Mouse (Mus musculus) C2C12 (cell line): ENCODE results near the gene Gm28053. TPM values are rescaled to one million over a fixed set of nuclear protein-coding genes. Genes with fewer than 3 reads are reported as not detected.

Experiments
- H3K27me3 ChIP-seq: one replicate; pipeline ENCODE4 v1.6.1; 2011; ENCODE audit not compliant: control insufficient read depth, insufficient read depth, insufficient read length
- H3K36me3 ChIP-seq: one replicate; pipeline ENCODE4 v1.6.1; 2011; ENCODE audit not compliant: control insufficient read depth, insufficient read depth
- H3K4me3 ChIP-seq: one replicate; pipeline ENCODE4 v1.5.1; 2011; ENCODE audit warnings: mild to moderate bottlenecking, control low read depth; ENCODE audit not compliant: poor library complexity, insufficient read depth, severe bottlenecking
- H3K79me2 ChIP-seq: one replicate; pipeline ENCODE4 v1.6.1; 2011; ENCODE audit not compliant: control insufficient read depth, insufficient read depth
- H3K79me3 ChIP-seq: one replicate; pipeline ENCODE4 v1.6.1; 2011; ENCODE audit warnings: low read depth, control low read depth
- H3ac ChIP-seq: one replicate; pipeline ENCODE3; 2011; ENCODE audit warnings: low read depth; ENCODE audit not compliant: control insufficient read depth, insufficient read length
- CEBPB ChIP-seq: IDR thresholded peaks from one replicate; pipeline ENCODE4 v1.6.1; 2011; ENCODE audit warnings: low read depth, mild to moderate bottlenecking, control low read depth, moderate library complexity
- CTCF ChIP-seq: IDR thresholded peaks from one replicate; pipeline ENCODE4 v1.5.1; 2011; ENCODE audit not compliant: control insufficient read depth, insufficient read depth, insufficient read length
- FOSL1 ChIP-seq: IDR thresholded peaks from one replicate; pipeline ENCODE4 v1.8.0; 2011; ENCODE audit warnings: mild to moderate bottlenecking, low read length; ENCODE audit not compliant: poor library complexity, insufficient read depth, severe bottlenecking
- MAX ChIP-seq: IDR thresholded peaks from one replicate; pipeline ENCODE4 v1.6.1; 2011; ENCODE audit warnings: mild to moderate bottlenecking, control low read depth
- MYOD1 ChIP-seq: IDR thresholded peaks from one replicate; pipeline ENCODE4 v1.6.1; 2011; ENCODE audit warnings: low read depth; ENCODE audit not compliant: control insufficient read depth, insufficient read length
- MYOG ChIP-seq: IDR thresholded peaks from one replicate; pipeline ENCODE4 v1.6.1; 2011; ENCODE audit not compliant: control insufficient read depth, insufficient read length; ENCODE audit errors: extremely low read depth
- USF1 ChIP-seq: IDR thresholded peaks from one replicate; pipeline ENCODE4 v1.6.1; 2011; ENCODE audit warnings: low read depth, mild to moderate bottlenecking, control low read depth, moderate library complexity
- polyA plus RNA-seq: library from polyadenylated mRNA; unstranded; fragments of >200 nt; fragmentation: generic; extraction: Trizol; gene quantifications from one replicate; pipeline ENCODE4 v1.2.1, GENCODE M21; 2012; ENCODE audit warnings: missing spikeins

Gm28053 gene
- polyA plus RNA-seq, 1 experiment: not detected

DNA sequence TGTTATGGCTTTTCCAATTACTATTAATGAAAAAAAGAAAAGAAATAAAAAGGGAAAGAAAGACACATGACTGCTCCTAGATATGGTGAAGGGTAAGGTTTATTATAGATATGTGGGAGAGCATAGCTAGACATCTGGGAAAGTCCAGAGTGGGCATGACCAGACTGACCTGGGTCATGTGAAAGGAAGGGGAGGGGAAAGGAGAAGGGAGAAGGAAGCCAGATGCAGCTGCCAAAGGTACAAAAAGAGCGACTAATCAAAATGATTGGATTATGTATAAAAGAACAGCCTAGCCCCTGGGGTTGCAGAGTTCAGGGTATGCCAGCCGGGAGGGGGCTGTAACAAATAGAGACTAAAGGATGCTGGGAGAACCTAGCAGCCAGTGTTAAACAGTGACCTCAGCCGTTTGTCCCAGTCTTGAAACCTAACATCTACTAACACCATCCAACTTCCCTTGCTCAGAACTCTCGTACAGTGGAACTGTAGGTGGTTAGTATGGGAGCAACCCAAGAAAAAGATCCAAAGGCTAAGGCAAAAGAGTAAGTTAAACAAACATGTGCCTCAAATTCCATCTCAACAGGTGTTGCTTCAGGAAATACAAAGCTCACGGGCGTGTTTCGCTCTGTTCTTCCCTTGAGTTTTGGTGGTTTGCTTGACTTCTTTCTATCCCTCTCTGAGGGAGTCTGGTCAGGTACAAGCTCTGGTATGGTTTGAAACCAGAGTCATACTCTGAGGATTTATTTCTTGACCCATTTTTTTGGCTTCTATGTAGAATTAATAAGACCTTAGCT lies 20.1 kb upstream of the Gm28053 start:
- no peak for TF ChIP-seq MYOG
- Histone ChIP-seq H3K27me3 (no peaks in the 10 kb centered on the region), H3K79me2 (no peaks in the 10 kb centered on the region), H3K36me3 (no peaks in the 10 kb centered on the region), H3ac (no peak overlapping the region), H3K79me3 (no peaks in the 10 kb centered on the region), H3K4me3 (no peak overlapping the region)

GRCm38 (mm10) chr6:48698888-48699287 lies 19.5 kb upstream of the Gm28053 start:
- Histone ChIP-seq H3K79me2 (no peaks in the 10 kb centered on the region), H3K36me3 (no peaks in the 10 kb centered on the region), H3K4me3 (no peak overlapping the region), H3ac (no peak overlapping the region), H3K27me3 (no peaks in the 10 kb centered on the region), H3K79me3 (no peaks in the 10 kb centered on the region)
- TF ChIP-seq CEBPB: no peak
- TF ChIP-seq CTCF: no peak
- no peak for TF ChIP-seq USF1
- no peak for TF ChIP-seq FOSL1
- TF ChIP-seq MYOD1: no peak
- no peak for TF ChIP-seq MAX
- TF ChIP-seq MYOG: no peak

DNA sequence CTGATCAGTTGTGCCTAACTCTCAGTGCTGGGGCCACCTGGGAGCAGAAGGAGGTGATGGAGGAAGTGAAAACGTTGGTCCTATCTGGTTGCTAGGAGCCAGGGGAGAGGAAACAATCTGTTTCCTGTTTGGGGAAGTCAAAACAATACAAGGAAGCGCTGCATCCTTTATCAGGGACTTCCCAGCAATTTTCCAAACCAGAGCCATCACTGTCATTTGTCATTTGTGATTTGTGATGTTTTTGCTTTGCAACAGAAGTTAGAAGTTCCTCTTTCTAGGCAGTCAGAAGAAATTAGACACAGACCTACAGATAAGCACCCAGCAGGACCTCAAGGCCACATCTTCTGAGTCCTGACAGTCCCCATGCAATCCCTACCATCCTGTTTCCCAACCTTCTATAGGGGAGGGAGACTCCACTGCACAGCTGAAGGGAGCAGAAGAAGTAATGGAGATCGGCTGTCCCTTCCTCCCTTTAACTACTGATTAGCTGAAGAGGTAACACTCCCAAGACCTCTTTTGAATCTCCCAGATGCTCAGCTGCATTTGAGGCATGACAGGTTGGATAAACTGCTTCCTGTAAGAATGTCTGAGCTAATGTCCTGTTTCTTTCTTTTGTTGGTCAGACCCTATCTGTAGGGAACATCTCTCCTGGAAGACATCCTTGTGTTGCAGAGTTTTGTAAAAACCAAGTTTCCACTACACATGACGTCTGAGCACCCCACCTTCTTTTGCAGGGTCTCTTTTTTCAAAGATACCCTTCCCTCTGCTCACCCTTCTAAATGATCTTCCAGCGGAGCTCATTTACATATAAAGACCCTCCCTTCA lies 17.9 kb upstream of the Gm28053 start:
- no peak overlapping the region for H3K4me3 ChIP-seq
- H3K79me2 ChIP-seq: no peaks in the 10 kb centered on the region
- no peaks in the 10 kb centered on the region for H3K79me3 ChIP-seq
- H3ac ChIP-seq: no peak overlapping the region
- H3K36me3 ChIP-seq: no peaks in the 10 kb centered on the region
- H3K27me3 ChIP-seq: no peaks in the 10 kb centered on the region
- TF ChIP-seq MAX (no peak), MYOG (no peak), FOSL1 (no peak), MYOD1 (no peak), CEBPB (no peak), CTCF (no peak), USF1 (no peak)

DNA sequence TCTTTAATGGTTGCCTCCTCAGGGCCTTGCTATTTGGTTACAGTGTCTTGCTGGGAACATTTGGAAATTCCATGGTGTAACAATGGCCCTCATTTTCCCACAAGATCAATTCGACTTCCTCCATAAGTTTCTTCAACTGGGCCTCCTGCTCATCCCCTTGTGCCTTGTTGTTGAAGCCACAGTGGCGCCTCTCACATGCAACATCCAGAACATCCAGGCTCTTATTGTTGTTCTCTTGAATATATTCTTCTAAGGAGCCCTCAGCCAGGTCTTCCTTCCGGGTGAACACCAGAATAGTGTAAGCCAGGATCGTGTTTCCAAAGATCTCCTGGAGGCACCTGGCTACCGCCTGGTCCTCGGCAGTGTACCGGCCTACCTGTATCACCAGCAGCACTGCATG lies 16.3 kb upstream of the Gm28053 start:
- Histone ChIP-seq H3K36me3 (no peaks in the 10 kb centered on the region), H3K4me3 (no peak overlapping the region), H3ac (no peak overlapping the region), H3K27me3 (no peaks in the 10 kb centered on the region), H3K79me2 (no peaks in the 10 kb centered on the region), H3K79me3 (no peaks in the 10 kb centered on the region)
- no peak for TF ChIP-seq MYOG
- TF ChIP-seq MYOD1: no peak
- TF ChIP-seq MAX: no peak
- no peak for TF ChIP-seq CEBPB
- TF ChIP-seq FOSL1: no peak
- TF ChIP-seq CTCF: no peak
- TF ChIP-seq USF1: no peak

DNA sequence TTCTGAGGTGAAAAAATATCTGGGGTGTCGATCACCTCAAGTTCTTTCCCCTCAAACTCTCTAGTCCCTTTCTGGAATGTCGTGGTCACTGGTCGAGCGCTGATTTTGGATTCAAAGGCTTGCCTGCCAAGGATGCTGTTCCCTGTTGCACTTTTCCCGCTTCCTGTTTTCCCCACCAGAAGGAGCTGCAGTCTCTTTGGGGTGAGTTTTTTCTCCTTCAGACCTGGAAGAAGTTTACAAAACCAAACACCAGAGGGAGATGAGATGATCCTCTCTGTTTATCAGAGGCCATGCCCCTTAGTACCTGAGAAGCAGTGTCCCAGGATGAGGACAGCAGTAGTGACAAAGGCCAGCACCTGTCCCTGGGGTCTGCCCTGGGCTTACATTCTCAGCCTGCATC lies 15.8 kb upstream of the Gm28053 start:
- no peak overlapping the region for H3ac ChIP-seq
- no peaks in the 10 kb centered on the region for H3K27me3 ChIP-seq
- TF ChIP-seq CTCF (no peak), MYOG (no peak), MAX (no peak), MYOD1 (no peak), USF1 (no peak), CEBPB (no peak), FOSL1 (no peak)
- H3K79me3 ChIP-seq: no peaks in the 10 kb centered on the region
- H3K4me3 ChIP-seq: no peak overlapping the region
- no peaks in the 10 kb centered on the region for H3K36me3 ChIP-seq
- H3K79me2 ChIP-seq: no peaks in the 10 kb centered on the region
